Mouse (Mus musculus) liver, embryonic 16.5 days (tissue): ENCODE data around the gene Ncl. TPM values are rescaled to one million over a fixed set of nuclear protein-coding genes. Genes with fewer than 3 reads are reported as not detected.

ENCODE experiments used
- ATAC-seq: fragments of 200-750 bp; cut with Nextera tagmentation; 2 replicates; pipeline ENCODE4 v1.8.0; 2017; ENCODE audit warnings: low read depth, mild to moderate bottlenecking, moderate number of reproducible peaks, moderate library complexity
- H3K27ac ChIP-seq: fragments of 300-500 bp; sonication (generic); 2 replicates; pipeline ENCODE4 v1.5.1; 2014; ENCODE audit warnings: mild to moderate bottlenecking, low read length
- H3K27me3 ChIP-seq: fragments of 300-500 bp; sonication (generic); 2 replicates; pipeline ENCODE4 v1.6.1; 2014; ENCODE audit warnings: low read depth, low read length, mixed read lengths; ENCODE audit not compliant: control insufficient read depth, insufficient read depth
- H3K36me3 ChIP-seq: fragments of 300-500 bp; sonication (generic); 2 replicates; pipeline ENCODE4 v1.6.1; 2014; ENCODE audit warnings: mild to moderate bottlenecking; ENCODE audit not compliant: control insufficient read depth, insufficient read depth
- H3K4me1 ChIP-seq: fragments of 300-500 bp; sonication (generic); 2 replicates; pipeline ENCODE4 v1.6.1; 2014; ENCODE audit warnings: low read depth, low read length, mixed read lengths; ENCODE audit not compliant: control insufficient read depth
- H3K4me2 ChIP-seq: fragments of 300-500 bp; sonication (generic); 2 replicates; pipeline ENCODE4 v1.6.1; 2014; ENCODE audit warnings: low read depth, low read length, mixed read lengths
- H3K4me3 ChIP-seq: fragments of 300-500 bp; sonication (generic); 2 replicates; pipeline ENCODE4 v1.5.1; 2014; ENCODE audit warnings: low read depth, mild to moderate bottlenecking, low read length
- H3K9ac ChIP-seq: fragments of 300-500 bp; sonication (generic); 2 replicates; pipeline ENCODE4 v1.6.1; 2014; ENCODE audit warnings: low read depth, low read length
- H3K9me3 ChIP-seq: fragments of 300-500 bp; sonication (generic); replicated peaks from 2 replicates; pipeline ENCODE4 v1.6.1; 2016; ENCODE audit warnings: low read length; ENCODE audit not compliant: control insufficient read depth
- WGBS: fragments of 180-500 bp; shearing (Covaris S2); extraction: QIAGEN DNeasy Blood & Tissue Kit; methylation state at CpG from one replicate; pipeline ENCODE4 v1.1.7; 2014; ENCODE audit not compliant: insufficient replicate concordance; 5-methylcytosine and 5-hydroxymethylcytosine counted together
- polyA plus RNA-seq: library from polyadenylated mRNA; unstranded; fragments of >200 nt; fragmentation: Nextera tagmentation; extraction: Ambion mirVana; gene quantifications from 2 replicates; pipeline ENCODE4 v1.2.1, GENCODE M21; 2015

Ncl gene
- polyA plus RNA-seq, 1 experiment from 2014 or later = 175 TPM

- H3K4me3 ChIP-seq = no peak overlapping the region
- H3K9ac ChIP-seq = no peak overlapping the region
- ATAC-seq = no peak
- no peak overlapping the region for H3K27ac ChIP-seq
- H3K4me1 ChIP-seq = no peaks in the 10 kb centered on the region
- 83% methylated on average over 1 of the region's 1 CpGs for WGBS
- H3K27me3 ChIP-seq = no peaks in the 10 kb centered on the region
- H3K4me2 ChIP-seq = no peak overlapping the region
- H3K9me3 ChIP-seq = no peaks in the 10 kb centered on the region
- H3K36me3 ChIP-seq = peaks cover 62% of the 10 kb centered on the region
These were observed 9.5 kb downstream of the Ncl start for GRCm38 (mm10) chr1:86349696-86350095.

- WGBS = 85% methylated on average over 3 of the region's 3 CpGs
- Histone ChIP-seq H3K9me3 (no peaks in the 10 kb centered on the region), H3K27me3 (no peaks in the 10 kb centered on the region), H3K4me2 (no peak overlapping the region), H3K27ac (no peak overlapping the region), H3K4me3 (no peak overlapping the region), H3K36me3 (peaks cover 57% of the 10 kb centered on the region), H3K9ac (no peak overlapping the region), H3K4me1 (no peaks in the 10 kb centered on the region)
- ATAC-seq = no peak
These were observed 10.0 kb downstream of the Ncl start for GRCm38 (mm10) chr1:86349201-86349600.

GRCm38 (mm10) chr1:86348801-86349200 is 10.4 kb downstream of the Ncl start:
- H3K27ac ChIP-seq = no peak overlapping the region
- WGBS = 61% methylated on average over 4 of the region's 4 CpGs
- no peaks in the 10 kb centered on the region for H3K27me3 ChIP-seq
- H3K36me3 ChIP-seq = peaks cover 53% of the 10 kb centered on the region
- ATAC-seq = no peak
- no peaks in the 10 kb centered on the region for H3K9me3 ChIP-seq
- no peak overlapping the region for H3K4me3 ChIP-seq
- no peak overlapping the region for H3K9ac ChIP-seq
- H3K4me1 ChIP-seq = no peaks in the 10 kb centered on the region
- no peak overlapping the region for H3K4me2 ChIP-seq

GRCm38 (mm10) chr1:86348083-86348482 is 11.1 kb downstream of the Ncl start:
- Histone ChIP-seq H3K9me3 (no peaks in the 10 kb centered on the region), H3K9ac (no peak overlapping the region), H3K36me3 (peaks cover 46% of the 10 kb centered on the region), H3K4me1 (no peaks in the 10 kb centered on the region), H3K4me2 (no peak overlapping the region), H3K27me3 (no peaks in the 10 kb centered on the region), H3K27ac (no peak overlapping the region), H3K4me3 (no peak overlapping the region)
- 90% methylated on average over 1 of the region's 1 CpGs for WGBS
- no peak for ATAC-seq

GRCm38 (mm10) chr1:86347716-86348045 is 11.5 kb downstream of the Ncl start:
- no peak for ATAC-seq
- no peak overlapping the region for H3K4me3 ChIP-seq
- no peak overlapping the region for H3K27ac ChIP-seq
- H3K9ac ChIP-seq = no peak overlapping the region
- WGBS = 50% methylated on average over 1 of the region's 1 CpGs
- no peaks in the 10 kb centered on the region for H3K27me3 ChIP-seq
- no peak overlapping the region for H3K4me2 ChIP-seq
- H3K4me1 ChIP-seq = no peaks in the 10 kb centered on the region
- H3K9me3 ChIP-seq = no peaks in the 10 kb centered on the region
- peaks cover 44% of the 10 kb centered on the region for H3K36me3 ChIP-seq

- H3K9me3 ChIP-seq = no peaks in the 10 kb centered on the region
- no peak overlapping the region for H3K4me2 ChIP-seq
- no peak for ATAC-seq
- H3K4me3 ChIP-seq = no peak overlapping the region
- H3K9ac ChIP-seq = no peak overlapping the region
- no peaks in the 10 kb centered on the region for H3K4me1 ChIP-seq
- H3K36me3 ChIP-seq = peaks cover 39% of the 10 kb centered on the region
- WGBS = 74% methylated on average over 3 of the region's 3 CpGs
- H3K27ac ChIP-seq = no peak overlapping the region
- H3K27me3 ChIP-seq = no peaks in the 10 kb centered on the region
These were observed 12.1 kb downstream of the Ncl start for GRCm38 (mm10) chr1:86346851-86347715.

GRCm38 (mm10) chr1:86345956-86346355 is 13.2 kb downstream of the Ncl start:
- no peak for ATAC-seq

GRCm38 (mm10) chr1:86345069-86345468 is 14.1 kb downstream of the Ncl start:
- 54% methylated on average over 4 of the region's 4 CpGs for WGBS
- Histone ChIP-seq H3K4me1 (no peaks in the 10 kb centered on the region), H3K9ac (no peak overlapping the region), H3K4me2 (no peak overlapping the region), H3K27ac (no peak overlapping the region), H3K9me3 (no peaks in the 10 kb centered on the region), H3K4me3 (no peak overlapping the region), H3K27me3 (no peaks in the 10 kb centered on the region), H3K36me3 (peaks cover 19% of the 10 kb centered on the region)
- no peak for ATAC-seq

More at GRCm38 (mm10) chr1:86345956-86346355, 13.2 kb downstream of the Ncl start:
- Histone ChIP-seq H3K27me3 (no peaks in the 10 kb centered on the region), H3K9ac (no peak overlapping the region), H3K4me2 (no peak overlapping the region), H3K9me3 (no peaks in the 10 kb centered on the region), H3K36me3 (peaks cover 28% of the 10 kb centered on the region), H3K4me3 (no peak overlapping the region), H3K4me1 (no peaks in the 10 kb centered on the region), H3K27ac (no peak overlapping the region)
- WGBS = 77% methylated on average over 4 of the region's 4 CpGs

- H3K36me3 ChIP-seq = peaks cover 11% of the 10 kb centered on the region
- ATAC-seq = no peak
- no peak overlapping the region for H3K4me2 ChIP-seq
- no peaks in the 10 kb centered on the region for H3K9me3 ChIP-seq
- no peaks in the 10 kb centered on the region for H3K4me1 ChIP-seq
- H3K27me3 ChIP-seq = no peaks in the 10 kb centered on the region
- H3K27ac ChIP-seq = no peak overlapping the region
- WGBS = 22% methylated on average over 4 of the region's 4 CpGs
- no peak overlapping the region for H3K9ac ChIP-seq
- H3K4me3 ChIP-seq = no peak overlapping the region
These were observed 15.0 kb downstream of the Ncl start for GRCm38 (mm10) chr1:86343969-86344861.
